Mouse (Mus musculus): ENCODE data around the gene Stk32c. TPM values are rescaled to one million over a fixed set of nuclear protein-coding genes. Genes with fewer than 3 reads are reported as not detected.

Stk32c gene
- total RNA-seq (2021) = 1 to 10 TPM; 2.8 to 4.6 TPM

DNA sequence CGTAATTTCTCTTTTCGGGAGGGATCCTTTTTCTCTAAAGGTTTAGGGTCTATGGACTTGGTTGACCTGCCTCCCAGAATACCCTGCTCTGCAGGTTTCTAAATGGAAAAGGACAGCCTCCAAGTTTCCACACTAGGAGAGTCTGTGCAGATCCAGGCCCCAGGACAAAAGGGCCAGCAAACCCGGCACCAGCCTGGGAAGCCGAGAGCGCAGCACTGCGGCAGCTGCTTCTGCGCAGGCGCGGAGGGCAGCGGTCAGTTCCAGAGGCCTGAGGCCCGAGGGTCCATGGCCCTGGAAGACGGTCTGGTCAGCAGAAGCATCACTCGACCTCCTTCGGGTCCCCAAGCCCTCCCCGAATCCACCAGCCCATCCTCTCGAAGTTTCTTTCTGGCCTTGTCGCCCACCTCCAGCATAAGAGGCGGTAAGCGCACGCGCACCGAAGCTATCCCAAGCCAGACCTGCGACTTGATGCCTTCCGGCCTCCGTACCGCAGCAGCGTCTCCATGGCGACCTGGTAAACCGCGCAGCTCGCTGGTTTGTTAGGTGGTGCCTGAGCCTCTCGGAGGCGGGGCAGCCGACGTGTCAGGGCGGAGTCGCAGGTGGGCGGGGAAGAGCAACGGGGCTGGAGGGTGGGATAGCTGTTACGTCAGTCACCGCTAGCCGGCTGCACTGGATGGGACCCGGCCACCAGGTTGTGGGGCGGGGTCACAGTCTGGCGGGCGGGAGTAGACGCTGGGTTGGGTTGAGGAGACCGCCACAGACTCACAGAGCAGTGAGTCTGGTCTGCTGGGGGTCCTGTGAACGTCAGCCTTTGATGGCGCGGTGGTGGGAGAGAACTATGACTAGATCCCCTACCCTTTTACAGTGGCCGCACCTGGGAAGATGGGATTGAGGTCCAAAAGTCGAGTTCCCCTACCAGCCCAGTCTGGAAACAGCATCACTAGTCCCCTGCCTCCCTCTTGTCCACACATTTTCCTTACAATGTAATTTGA, at the start of gene Stk32c, which contains the start of gene Lrrc27:
TSS of gene Stk32c (minus strand) at position 554 of the 992 bp plus-strand sequence.
TSS of gene Lrrc27 (plus strand) at position 235 of the 992 bp plus-strand sequence.
- DNase-seq = peak; percentile 99
- intact Hi-C loops (cut with DNase I) = no loop called here

DNA sequence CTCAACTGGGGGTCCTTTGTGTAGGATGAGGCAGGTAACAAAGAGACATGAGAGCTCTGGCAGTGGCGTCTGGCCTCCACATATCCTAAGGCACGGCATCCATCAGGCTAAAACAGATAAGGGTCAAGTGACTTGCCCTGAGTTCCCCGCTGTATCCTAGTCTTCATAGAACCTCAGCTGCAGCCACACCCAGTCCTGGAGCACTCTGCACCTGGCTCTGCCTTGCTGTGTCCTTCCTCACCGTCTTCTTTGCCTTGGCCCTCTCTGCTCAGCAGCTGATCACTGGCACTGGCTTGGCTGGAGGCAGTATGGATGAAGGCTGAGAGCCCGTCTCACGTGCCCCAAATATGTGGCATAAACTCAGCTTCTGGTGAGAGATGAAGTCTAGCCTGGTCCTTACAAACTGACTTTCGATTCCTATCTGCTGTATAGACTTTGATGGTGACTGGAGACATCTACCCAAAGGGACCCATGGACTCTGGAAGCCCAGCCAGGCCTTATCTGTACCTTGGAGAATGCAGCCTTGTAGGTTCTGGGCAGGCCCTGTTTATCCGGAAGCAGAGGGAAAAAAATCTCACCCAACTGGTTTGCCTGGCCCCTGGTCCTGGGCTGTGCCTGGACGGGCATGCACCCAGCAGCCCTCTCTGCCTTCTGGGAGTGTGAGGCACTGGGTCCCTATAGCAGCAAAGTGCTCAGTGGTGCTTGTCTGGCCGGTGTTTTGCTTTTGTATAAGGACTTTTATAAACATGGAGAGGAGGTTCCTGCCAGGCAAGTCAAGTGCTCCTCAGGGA, 44.8 kb upstream of the Stk32c start:
- intact Hi-C loops (cut with DNase I) = no loop called here
- DNase-seq = no peak

DNA sequence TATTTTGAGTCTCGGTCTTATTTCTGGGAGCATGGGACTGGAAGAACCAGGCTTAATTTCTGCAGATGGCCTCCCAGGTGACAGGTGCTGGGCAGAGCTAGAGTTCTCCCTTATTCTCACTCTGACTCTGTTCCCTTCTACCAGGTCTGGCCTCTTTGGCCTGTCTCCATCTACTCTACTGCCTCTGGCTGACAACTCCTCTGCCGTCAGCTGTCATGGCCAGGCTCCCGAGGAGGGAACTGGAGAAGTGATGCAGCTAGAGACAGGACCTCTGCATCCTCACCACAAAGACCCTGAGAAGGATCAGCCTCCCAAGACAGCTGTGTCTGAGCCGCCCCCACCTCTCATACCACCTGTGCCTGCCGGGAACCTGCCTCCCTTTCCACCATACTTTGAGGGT, 41.5 kb upstream of the Stk32c start:
- DNase-seq = no peak
- intact Hi-C loops (cut with DNase I) = no loop called here

DNA sequence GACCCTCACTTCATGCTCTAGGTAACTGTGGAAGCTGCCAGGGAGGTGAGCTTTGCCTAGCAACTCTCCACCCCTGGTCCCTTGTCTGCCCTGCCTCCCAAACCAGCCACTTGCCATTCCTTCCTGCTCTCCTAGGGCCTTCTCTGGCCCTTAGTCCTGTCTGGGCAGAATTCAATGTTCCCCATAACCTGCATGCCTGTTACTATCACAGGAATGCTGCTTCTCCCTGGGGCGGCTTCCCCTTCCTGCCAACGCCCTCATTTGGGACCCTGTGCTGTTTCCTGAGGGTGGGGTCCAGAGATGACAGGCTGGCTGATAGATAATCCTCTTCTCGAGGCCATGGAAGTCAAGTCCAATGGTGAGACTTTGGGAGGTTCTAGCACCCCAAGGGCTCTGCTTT, 40.4 kb upstream of the Stk32c start:
- DNase-seq = no peak
- intact Hi-C loops (cut with DNase I) = loop anchor here (2.0 kb wide), 1 partner anchor 13 kb away; no protein-coding TSS in a partner anchor

DNA sequence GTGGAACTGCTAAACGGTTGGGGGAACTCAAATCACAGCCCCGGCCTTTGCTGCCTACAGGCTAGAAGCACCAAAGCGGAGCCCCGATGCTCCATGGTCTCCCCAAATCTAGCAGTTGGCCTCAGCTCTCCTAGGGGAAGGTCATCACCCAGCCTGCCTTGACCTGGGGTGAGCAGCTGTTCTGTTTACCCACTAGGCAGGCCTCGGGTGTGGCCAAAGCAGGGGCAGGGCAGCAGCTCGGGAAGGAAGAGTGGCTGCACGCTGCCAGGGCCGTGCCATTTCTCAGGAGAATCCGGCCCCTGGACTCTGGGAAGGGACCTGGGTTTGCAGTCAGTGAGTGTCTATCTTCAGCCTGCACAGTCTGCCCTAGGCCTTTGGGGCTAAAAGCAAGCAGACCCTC, 39.9 kb upstream of the Stk32c start:
- DNase-seq = no peak
- intact Hi-C loops (cut with DNase I) = loop anchor here (2.0 kb wide), 1 partner anchor 14 kb away; no protein-coding TSS in a partner anchor

DNA sequence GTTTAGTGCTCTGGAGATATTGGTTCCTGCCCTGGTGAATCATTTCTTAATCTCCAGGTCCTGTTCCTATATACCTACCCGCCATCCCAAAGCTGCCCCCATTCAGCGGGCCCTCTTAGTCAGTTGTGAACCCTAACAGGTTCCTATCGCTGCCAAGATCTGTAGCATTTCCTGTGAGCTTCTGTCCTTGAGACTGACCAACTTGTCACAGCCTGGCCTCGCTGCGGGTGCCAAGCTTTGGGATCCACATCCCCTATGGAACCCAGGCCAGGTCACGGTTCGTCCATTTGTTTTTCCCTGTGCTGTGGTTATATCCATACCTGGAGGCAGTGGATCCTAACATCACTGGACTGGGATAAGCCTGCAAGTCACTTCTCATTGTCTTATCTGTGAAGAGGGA, 39.5 kb upstream of the Stk32c start:
- intact Hi-C loops (cut with DNase I) = loop anchor here (2.0 kb wide), 1 partner anchor 14 kb away; no protein-coding TSS in a partner anchor
- DNase-seq = no peak

DNA sequence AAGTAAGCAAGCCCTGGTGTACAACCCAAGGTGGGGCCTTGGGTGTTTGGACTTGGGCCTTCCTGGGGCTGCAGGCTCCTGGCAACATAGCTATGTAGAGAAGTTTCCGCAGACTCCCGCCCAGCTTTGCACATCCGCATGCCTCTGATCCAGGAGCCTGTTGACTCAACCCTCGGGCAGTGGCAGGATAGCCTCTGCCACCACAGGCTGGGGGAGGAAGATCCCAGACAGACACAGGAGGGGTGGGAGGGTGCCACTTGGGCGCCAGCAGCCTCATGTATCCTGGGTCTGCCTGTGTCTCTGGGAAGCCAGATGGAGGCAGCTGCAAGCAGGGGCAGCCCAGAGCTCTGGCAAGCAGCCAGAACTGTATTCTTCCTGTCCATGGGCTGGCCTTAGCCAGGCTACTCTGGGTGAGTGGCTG, 38.8 kb upstream of the Stk32c start:
- intact Hi-C loops (cut with DNase I) = loop anchor here (2.0 kb wide), 1 partner anchor 15 kb away; no protein-coding TSS in a partner anchor
- peak; percentile 77 for DNase-seq

DNA sequence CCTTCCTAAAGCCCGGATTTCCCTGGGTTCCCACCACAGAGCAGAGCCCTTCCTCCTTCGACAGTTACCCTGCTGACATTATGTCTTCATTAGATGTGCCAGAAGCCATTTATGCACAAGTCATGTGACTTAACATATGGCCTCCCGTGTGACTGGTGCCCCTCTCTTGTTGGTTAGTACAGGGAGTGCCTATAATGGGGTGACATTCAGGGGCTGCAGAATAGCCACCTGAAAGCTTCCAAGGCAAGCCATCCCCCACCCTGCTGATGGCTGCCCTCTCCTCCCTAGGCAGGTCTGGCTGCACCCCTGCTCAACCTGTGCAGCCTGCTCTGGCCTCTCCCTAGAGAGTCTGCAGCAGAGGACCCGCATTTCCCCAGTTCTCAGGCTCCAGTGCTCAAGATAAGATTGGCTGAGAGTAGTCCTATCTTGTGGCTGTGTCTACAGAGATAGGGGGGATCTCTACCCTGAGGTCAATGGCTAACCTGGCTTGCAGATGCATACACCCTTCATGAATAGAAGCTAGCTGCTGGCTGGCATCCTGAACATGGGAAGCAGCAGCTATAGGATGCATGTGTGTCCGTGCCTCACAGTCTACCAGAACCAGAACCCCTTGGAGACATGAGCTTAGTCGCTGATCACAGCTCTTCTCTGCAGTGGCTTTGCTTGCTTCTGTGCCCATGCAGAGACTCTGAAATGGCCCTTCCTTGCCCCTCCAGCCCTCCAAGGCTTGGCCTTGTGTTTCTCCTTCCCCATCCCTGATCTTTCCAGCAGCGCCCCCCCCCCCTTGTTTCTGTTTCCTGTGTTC, 36.5 kb upstream of the Stk32c start:
- no peak for DNase-seq
- intact Hi-C loops (cut with DNase I) = loop anchor here (5.0 kb wide), 1 partner anchor 118 kb away; no protein-coding TSS in a partner anchor

DNA sequence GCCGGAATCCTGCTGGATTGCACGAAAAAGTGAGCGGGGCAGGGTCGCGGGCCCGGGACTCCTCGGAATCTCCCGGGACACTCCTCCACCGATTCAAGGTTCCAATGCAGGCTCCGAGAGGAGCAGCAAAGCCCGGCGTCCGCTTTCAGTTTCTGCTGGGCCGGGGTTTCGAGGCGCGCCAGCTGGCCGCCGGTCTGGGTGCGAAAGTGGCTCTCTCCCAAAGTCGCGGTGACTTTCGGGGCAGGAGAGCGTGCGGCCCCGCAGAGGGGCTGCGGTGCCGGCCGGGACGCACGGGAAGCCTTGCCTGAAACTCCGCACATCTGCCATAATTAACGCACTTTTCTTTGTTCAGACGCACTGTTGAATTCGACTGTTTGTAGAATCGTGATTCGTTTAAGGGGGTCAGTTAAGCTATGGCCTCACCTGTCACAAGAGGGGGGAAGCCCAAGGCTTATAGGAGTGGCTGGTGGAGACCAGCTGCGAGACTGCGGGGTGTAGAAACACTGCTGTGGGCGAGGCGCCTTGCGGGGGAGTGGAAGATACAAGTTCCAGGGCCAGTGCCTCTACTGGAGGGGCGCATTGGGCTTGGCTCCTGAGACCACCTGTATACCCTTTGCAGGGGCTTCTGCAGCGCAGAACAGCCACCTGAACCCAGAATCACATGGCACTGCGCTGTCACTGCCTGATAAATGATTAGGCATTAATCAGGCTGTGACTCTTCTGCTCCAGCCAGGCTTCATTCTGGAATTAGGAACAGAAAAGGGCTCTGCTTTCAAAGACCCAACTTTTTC, 35.7 kb upstream of the Stk32c start:
- peak in 1 of 2 experiments; percentile 66 for DNase-seq
- intact Hi-C loops (cut with DNase I) = loop anchor here (5.0 kb wide), 1 partner anchor 118 kb away; no protein-coding TSS in a partner anchor

DNA sequence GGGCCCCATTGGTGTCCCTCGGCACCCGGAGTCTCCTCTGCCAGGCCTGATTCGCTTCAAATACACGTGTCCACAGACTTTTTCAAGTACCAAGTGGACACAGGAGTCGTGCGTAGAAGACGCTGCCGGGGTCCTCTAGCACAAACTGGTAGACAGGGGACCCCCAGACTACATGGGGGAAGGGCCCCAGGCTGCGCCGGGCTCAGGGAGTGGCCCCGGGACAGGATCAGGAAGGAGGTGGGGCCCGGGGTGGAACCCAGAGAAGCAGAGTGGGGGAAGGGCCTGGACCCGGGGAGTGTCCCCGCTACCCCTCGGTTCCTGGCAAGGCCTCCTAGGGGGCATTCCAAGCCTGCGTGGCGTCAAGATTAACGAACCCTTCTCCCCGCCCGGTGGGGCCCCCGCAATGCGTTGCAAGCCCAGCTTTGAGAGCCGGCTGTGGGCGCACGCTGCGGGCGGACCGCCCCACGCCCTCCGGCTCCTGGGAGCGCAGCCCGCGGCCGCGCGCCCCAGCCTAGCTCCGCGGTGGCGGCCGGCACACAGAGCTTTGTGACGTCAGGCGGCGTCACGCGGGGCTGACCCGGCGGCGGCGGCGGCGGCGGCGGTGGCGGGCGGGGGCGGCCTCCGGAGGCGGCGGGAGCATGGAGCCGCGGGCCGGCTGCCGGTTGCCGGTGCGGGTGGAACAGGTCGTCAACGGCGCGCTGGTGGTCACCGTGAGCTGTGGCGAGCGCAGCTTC, 34.9 kb upstream of the Stk32c start, which contains the start of gene Pwwp2b:
TSS of gene Pwwp2b (plus strand) at position 602 of the 734 bp plus-strand sequence.
- DNase-seq = peak; percentile 86 to 90
- intact Hi-C loops (cut with DNase I) = loop anchor here (5.0 kb wide), 1 partner anchor 119 kb away; no protein-coding TSS in a partner anchor

DNA sequence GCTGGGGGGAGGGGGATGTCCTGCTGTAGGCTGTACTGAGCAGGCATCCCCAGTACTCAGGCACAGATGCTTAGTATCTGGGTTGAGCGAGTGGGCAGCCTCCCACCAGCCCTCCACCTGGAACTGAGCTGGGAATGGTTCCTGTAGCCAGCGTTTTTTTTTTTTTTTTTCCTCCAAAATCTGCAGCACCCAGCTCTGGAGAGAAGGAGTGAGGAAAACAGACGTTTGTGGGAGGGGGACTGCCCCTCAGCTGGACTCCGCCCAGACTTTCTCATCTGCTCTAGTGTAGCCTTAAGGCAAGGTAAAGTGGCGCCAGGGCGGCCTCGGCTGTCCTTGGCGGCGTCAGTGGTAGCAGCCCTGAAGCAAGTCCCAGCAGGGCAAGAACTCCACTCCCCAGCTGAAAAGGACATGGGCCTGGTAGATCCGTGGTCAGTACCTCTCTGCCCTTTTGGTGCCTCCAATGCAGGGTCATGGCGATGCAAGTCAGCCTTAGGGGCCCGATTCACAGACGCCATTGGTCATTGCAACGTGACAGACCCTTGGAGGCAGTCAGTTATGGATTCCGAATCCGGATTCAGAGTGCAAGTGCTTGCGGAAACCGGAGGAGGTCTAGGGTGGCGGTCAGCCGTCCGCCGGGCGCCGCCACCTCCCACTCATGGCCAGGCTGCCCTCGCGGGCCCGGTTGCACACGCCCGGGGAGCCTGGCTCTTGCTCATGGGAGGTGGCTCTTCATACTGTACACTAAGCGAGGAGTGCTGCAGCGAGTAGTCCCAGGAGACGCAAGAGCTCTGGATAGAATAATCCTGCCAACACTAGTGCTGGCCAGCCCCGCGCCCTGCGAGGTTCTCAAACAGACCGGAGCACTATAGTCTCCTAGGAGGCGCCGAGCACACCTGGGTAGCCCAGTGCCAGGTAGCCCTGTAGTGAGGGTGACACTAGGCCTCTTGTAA, 34.1 kb upstream of the Stk32c start:
- intact Hi-C loops (cut with DNase I) = loop anchor here (5.0 kb wide), 1 partner anchor 120 kb away; no protein-coding TSS in a partner anchor

DNA sequence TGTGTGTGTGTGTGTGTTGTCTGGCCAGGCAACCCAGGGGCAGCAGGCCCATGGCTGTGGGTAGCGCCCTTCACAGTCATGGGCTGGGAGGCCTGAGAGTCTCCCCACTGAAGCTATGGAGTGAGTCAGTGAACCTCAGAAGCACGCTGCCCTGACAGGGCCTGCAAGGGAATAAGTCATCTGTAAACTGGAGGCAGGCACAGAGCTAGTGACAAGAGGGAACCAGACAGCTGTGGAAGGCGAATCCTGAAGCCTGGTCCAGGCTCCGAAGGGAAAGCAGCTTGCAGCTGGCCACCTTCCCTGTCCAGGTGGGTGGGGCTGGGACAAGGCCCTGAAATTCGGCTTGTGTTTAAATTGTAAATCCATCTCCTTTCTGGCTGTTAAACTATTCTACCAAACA, 33.0 kb upstream of the Stk32c start:
- intact Hi-C loops (cut with DNase I) = loop anchor here (5.0 kb wide), 1 partner anchor 121 kb away; no protein-coding TSS in a partner anchor
- DNase-seq = no peak

More for the DNA sequence above, 34.1 kb upstream of the Stk32c start:
- peak; percentile 73 to 78 for DNase-seq

DNA sequence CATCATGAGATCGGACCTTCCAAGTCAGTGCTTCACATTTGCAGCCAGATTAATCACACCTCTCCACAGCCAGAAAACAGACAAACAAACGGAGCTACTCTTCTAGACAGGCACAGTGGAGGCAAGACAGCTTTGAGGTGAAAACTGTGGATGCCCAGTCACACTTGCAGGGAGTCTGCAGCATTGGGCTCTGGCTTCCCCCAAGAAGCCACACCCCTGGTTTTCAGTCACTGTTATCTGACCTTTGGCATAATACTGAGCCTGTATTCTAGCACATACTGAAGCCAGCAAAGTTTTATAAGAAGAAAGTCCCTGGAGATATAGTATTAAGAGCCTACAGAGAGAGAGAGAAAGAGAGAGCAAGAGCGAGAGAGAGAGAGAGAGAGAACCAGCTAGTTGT, 26.3 kb upstream of the Stk32c start:
- intact Hi-C loops (cut with DNase I) = no loop called here
- DNase-seq = no peak

DNA sequence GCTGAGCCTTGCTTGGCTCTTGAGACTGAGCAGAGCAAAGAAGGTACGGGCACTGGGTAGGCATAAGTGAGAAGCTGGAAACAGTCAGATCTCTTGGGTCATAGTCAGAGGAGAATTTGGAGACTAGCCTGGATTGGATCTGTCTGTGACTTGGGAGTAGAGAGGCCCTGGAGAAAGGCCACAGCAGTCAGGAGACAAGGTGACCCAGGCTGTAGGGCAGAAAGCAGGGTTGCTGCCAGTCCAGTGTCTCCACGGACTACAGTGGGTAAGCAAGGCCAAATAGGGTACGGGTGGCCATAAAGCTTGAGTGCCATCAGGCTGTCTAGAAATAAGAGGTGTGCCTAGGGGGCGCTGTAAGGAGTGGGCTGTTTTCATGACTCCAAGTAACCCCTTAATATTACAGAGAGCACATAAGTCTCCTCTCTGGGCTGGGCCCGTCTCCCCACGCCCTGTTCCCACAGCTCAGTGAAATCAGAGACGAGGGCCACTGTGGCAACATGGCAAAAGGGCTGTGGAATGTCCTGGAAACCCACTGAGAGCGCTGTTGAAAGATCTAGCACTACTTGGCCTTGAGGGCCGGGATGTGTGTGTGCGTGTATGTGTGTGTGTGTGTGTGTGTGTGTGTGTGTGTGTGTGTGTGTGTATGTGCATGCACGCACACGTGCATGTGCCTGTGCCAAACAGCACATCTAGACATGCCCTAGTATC, 22.7 kb upstream of the Stk32c start:
- intact Hi-C loops (cut with DNase I) = no loop called here
- DNase-seq = peak; percentile 57 to 70

DNA sequence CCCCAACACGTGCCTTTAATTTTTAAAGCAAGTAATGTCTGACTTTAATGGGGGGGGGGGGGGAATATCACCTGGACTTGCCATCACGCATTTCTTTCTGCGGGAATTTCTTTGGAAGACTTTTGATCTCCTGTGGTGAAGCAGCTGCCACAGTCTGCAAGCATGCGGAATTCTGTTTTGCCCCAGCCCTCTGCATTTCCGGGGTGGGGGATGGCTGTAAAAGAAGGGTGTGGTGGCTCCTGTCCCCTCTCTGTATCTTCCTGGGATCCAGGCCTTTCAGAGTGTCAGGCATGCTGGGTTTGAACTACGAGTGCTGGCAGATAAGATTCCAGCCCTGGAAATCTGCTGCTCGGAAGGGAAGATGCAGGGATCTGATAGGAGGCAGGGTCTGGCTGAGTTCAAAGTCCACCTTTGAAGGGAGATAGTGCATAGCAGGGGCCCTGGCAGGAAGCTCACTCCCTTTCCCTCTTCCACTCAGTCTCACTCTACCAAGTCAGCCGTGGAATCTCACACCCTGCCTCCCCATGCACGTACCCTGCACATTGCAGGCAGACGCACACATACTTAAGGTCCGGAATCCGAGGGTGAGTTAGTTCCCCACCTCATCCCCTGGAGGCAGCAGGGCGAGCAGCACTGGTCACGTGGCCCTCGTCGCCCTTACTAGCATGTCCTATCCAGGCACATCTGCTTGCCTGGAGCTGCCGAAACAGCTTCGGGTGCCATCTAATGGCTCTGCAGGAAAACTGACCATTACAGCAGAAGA, 21.5 kb upstream of the Stk32c start:
- peak; percentile 66 to 76 for DNase-seq
- intact Hi-C loops (cut with DNase I) = loop anchor here (5.0 kb wide), 1 partner anchor 153 kb away; the partner anchor contains the start of gene Inpp5a

DNA sequence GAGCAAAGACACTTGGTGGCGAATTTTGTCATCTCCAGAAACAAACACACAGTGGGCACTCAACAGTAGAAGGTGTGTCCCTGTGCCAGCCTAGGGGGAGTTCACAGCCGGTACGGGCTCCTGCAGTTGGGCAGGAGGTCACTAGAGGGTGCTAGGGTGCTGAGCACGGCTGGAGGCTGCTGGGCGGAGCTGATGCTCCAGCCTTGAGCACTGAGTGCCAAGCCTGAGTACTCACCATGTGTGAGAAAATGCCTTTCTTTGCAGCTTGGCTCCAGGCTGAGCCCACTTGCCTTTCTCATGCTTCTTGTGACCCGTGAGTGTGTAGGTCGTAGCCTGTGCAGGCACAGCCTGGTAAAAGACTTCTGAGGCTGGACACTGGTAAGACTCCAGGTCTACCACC, 20.6 kb upstream of the Stk32c start:
- intact Hi-C loops (cut with DNase I) = loop anchor here (1.0 to 5.0 kb wide), 4 partner anchors 25 to 241 kb away; partner anchors contain the start of gene Inpp5a

More for the DNA sequence above, 20.6 kb upstream of the Stk32c start:
- peak; percentile 92 to 93 for DNase-seq

Measured in heart, postnatal 10 days (tissue).